Mouse (Mus musculus): ENCODE data around the gene Ube2g2. TPM values are rescaled to one million over a fixed set of nuclear protein-coding genes. Genes with fewer than 3 reads are reported as not detected.

The Ube2g2 gene
- polyA plus RNA-seq, 1 experiment: 28.4 TPM

DNA sequence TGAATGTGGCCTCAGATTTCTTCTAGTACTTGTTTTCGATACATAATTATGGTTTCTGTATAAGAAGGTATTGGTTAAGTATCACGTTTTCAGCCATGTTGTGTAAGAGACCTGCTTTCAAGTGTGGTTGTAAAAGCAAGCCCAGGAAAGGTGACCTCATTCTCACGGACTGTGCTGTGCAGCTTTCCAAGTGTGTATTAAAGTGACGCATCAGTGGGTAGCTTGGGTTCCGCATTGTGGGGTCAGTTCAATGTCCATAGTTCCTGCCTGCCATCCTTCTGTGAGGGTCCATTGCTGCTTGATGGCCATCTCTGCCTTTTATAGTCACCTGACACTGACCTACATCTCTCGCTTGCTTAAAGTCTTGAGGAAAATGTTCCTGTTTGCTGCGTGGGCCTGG, 5.1 kb upstream of the Ube2g2 start:
- H3K9me3 ChIP-seq: no peaks in the 10 kb centered on the region
- peaks cover 38% of the 10 kb centered on the region for H3K4me1 ChIP-seq
- H3K36me3 ChIP-seq (replicated peaks; ENCODE audit: low read length): peaks cover 75% of the 10 kb centered on the region
- no peak overlapping the region for H3K4me3 ChIP-seq (replicated peaks)
- no peaks in the 10 kb centered on the region for H3K27me3 ChIP-seq (replicated peaks)
- no peak for TF ChIP-seq FLI1 (IDR thresholded peaks at IDR 0.05; ENCODE audit: low read length)
- TF ChIP-seq GATA1 (IDR thresholded peaks at IDR 0.05; ENCODE audit: borderline replicate concordance, low read length): no peak

DNA sequence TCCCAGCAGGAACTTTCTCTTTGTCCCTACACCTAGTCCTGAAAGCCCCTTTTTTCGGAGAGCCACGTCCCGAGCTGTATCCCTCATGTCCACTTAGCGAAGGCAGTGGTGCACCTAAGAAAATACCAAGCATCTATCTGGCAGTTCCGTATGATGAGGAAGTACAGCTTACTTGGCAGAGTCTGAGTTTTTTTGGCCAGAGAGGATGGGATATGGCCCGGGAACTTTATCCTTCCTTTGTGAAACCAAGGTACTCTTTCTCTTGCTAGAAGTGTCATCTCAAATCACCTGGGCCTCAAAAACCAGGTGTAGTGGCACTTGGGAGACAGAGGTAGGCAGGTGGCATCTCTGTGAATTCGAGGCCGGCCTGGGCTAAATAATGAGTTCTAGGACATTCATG, 529 bp upstream of the Ube2g2 start:
- peaks cover 56% of the 10 kb centered on the region for H3K36me3 ChIP-seq (replicated peaks; ENCODE audit: low read length)
- H3K27me3 ChIP-seq (replicated peaks): no peaks in the 10 kb centered on the region
- H3K4me3 ChIP-seq (replicated peaks): peak overlapping the region; percentile 97
- H3K4me1 ChIP-seq: peaks cover 50% of the 10 kb centered on the region
- TF ChIP-seq FLI1 (IDR thresholded peaks at IDR 0.05; ENCODE audit: low read length) (no peak), GATA1 (IDR thresholded peaks at IDR 0.05; ENCODE audit: borderline replicate concordance, low read length) (no peak)
- no peaks in the 10 kb centered on the region for H3K9me3 ChIP-seq

DNA sequence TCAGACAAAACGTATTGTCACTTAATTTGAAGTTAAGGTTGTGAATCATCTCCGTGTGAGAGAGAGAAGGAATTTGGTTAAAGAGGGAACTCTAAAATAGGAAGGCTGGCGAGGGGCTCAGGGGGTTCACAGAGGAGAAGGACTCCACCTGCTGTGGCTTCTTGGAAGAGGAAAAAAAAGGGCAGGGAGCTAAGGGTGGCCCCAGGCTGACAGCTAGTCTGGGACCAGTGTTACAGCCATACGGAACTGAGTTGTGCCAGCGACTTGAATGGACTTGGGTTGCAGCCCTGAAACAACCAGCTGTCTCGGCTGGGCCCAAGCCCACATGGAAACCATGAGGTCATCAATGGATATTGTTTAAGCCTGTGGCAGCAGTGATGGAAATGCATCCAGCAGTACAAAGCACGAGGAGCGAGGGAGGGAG, 1.0 kb downstream of the Ube2g2 start:
- Histone ChIP-seq H3K4me3 (replicated peaks) (peak overlapping the region; percentile 97), H3K4me1 (peaks cover 63% of the 10 kb centered on the region), H3K36me3 (replicated peaks; ENCODE audit: low read length) (peaks cover 43% of the 10 kb centered on the region), H3K9me3 (no peaks in the 10 kb centered on the region), H3K27me3 (replicated peaks) (no peaks in the 10 kb centered on the region)
- TF ChIP-seq FLI1 (IDR thresholded peaks at IDR 0.05; ENCODE audit: low read length) (no peak), GATA1 (IDR thresholded peaks at IDR 0.05; ENCODE audit: borderline replicate concordance, low read length) (no peak)

DNA sequence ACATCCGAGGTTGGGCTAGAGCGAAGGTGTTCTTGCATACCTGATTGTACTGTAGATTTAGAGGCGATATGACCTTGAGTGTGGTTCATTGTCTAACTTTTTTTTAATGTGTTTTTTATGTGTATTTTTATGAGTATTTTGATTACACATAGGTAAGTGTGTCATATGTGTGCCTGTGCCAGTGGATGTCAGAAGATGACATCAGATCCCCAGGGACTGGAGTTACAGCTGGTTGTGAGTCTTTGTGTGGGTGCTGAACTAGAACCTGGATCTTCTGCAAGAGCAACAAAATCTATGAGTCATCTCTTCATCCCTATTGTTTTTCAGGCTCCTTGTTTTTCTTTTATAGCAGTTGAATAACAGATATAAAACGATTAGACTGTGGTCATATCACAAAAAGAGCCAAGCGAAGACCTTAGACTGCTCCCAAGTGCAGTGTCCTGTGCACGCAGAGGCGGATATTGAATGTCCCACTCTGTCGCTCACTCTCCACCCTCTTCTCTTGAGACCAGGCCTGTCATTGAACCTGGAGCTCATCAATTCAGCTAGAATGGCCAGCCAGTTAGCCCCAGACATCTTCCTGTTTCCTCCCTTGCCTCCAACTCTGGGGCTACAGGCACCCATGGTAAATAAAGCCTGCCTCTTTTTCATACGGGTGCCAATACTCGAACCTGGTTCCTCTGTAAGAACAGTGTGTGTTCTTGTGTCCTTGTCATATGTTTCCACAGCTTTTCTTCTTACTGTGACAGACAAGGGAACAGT, 1.7 kb downstream of the Ube2g2 start:
- peaks cover 69% of the 10 kb centered on the region for H3K4me1 ChIP-seq
- H3K36me3 ChIP-seq (replicated peaks; ENCODE audit: low read length): peaks cover 41% of the 10 kb centered on the region
- peak overlapping the region; percentile 97 for H3K4me3 ChIP-seq (replicated peaks)
- TF ChIP-seq FLI1 (IDR thresholded peaks at IDR 0.05; ENCODE audit: low read length) (no peak), GATA1 (IDR thresholded peaks at IDR 0.05; ENCODE audit: borderline replicate concordance, low read length) (no peak)
- no peaks in the 10 kb centered on the region for H3K27me3 ChIP-seq (replicated peaks)
- H3K9me3 ChIP-seq: no peaks in the 10 kb centered on the region

DNA sequence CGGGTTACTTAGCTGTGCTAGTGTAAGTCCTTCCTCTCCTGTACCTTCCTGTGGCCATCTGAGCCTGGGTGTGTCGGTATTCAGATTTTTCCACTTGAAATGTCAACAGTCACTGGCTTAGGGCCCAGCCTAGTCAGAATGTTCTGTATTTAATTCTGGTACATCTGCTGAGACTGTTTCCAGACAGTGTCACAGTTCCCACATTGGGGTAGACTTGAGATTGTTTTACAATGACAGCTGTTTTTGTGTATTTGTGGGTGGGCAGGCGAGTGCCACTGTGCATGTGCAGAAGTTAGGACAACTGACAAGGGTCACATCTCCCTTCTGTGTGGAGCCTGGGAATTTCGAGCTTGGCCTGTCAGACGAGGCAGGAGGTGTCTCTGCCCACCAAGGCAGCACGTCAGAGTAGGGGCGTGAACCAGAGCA, 2.5 kb downstream of the Ube2g2 start:
- Histone ChIP-seq H3K36me3 (replicated peaks; ENCODE audit: low read length) (peaks cover 42% of the 10 kb centered on the region), H3K4me1 (peaks cover 73% of the 10 kb centered on the region)
- no peak for TF ChIP-seq GATA1 (IDR thresholded peaks at IDR 0.05; ENCODE audit: borderline replicate concordance, low read length)
- no peak for TF ChIP-seq FLI1 (IDR thresholded peaks at IDR 0.05; ENCODE audit: low read length)

DNA sequence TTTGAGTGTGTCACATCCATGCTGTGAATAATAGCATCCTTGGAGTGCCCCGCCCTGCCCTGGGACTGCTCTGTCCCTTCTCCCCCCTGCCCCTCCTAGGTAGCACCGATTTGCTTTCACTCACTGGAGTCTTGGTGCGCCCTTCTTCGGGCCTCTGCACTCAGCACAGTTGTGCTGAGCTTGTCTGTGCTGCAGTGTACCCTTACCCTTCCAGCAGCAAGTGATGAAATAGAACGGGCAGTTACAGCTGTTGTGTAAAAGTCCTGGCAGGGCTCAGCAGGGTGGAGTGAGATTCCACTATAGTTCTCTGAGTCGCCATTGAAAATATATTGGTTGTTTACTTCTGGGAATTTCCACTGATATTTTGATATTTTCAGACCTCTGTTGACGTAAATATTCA, 4.0 kb downstream of the Ube2g2 start:
- Histone ChIP-seq H3K9me3 (no peaks in the 10 kb centered on the region), H3K36me3 (replicated peaks; ENCODE audit: low read length) (peaks cover 49% of the 10 kb centered on the region), H3K4me3 (replicated peaks) (no peak overlapping the region), H3K27me3 (replicated peaks) (no peaks in the 10 kb centered on the region), H3K4me1 (peaks cover 80% of the 10 kb centered on the region)
- TF ChIP-seq FLI1 (IDR thresholded peaks at IDR 0.05; ENCODE audit: low read length) (no peak), GATA1 (IDR thresholded peaks at IDR 0.05; ENCODE audit: borderline replicate concordance, low read length) (no peak)

More for the DNA sequence above, 2.5 kb downstream of the Ube2g2 start:
- no peaks in the 10 kb centered on the region for H3K27me3 ChIP-seq (replicated peaks)
- H3K4me3 ChIP-seq (replicated peaks): peak overlapping the region; percentile 59
- H3K9me3 ChIP-seq: no peaks in the 10 kb centered on the region

DNA sequence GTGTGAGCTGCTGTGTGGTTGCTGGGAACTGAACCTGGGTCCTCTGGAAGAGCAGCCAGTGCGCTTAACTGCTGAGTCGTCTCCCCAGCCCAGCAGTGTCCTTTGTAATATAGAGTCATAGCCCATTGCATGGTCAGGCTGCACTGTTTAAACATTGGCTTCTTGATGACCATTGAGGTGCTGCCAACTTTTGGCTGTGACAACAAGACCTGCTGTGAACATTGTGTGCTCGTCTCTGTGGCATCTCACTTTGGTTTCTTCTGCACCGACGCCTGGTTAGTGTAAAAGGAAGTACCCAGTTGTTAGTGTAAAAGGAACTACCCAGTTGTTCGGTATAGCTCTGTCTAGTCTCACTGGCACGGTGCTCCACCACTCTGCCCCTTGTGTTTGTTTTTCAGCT, 4.5 kb downstream of the Ube2g2 start:
- TF ChIP-seq GATA1 (IDR thresholded peaks at IDR 0.05; ENCODE audit: borderline replicate concordance, low read length) (no peak), FLI1 (IDR thresholded peaks at IDR 0.05; ENCODE audit: low read length) (no peak)
- H3K27me3 ChIP-seq (replicated peaks): no peaks in the 10 kb centered on the region
- peak overlapping the region; percentile 3 for H3K4me3 ChIP-seq (replicated peaks)
- H3K4me1 ChIP-seq: peaks cover 76% of the 10 kb centered on the region
- peaks cover 55% of the 10 kb centered on the region for H3K36me3 ChIP-seq (replicated peaks; ENCODE audit: low read length)
- H3K9me3 ChIP-seq: no peaks in the 10 kb centered on the region

DNA sequence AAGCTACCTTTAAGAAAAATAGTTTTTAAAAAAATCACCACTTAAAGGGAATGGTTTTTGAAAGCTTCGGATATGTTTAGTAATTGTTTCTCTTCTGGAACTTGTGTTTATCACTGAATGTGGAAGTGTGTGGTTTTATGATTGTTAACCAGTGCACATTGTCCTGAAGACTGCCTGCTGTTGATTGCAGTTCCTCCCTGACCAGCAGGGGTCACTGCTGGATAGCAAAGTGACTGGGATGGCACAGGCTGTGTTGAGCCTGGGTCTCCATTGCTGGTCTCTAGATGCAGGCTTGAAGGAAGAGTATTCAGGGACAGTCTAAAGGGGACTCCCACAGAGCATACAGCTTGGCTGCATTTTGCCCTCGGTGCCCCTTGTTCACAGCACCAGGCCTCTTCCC, 5.4 kb downstream of the Ube2g2 start:
- H3K4me1 ChIP-seq: peaks cover 74% of the 10 kb centered on the region
- H3K9me3 ChIP-seq: no peaks in the 10 kb centered on the region
- H3K4me3 ChIP-seq (replicated peaks): peak overlapping the region; percentile 46
- no peaks in the 10 kb centered on the region for H3K27me3 ChIP-seq (replicated peaks)
- H3K36me3 ChIP-seq (replicated peaks; ENCODE audit: low read length): peaks cover 62% of the 10 kb centered on the region
- TF ChIP-seq FLI1 (IDR thresholded peaks at IDR 0.05; ENCODE audit: low read length) (no peak), GATA1 (IDR thresholded peaks at IDR 0.05; ENCODE audit: borderline replicate concordance, low read length) (no peak)

DNA sequence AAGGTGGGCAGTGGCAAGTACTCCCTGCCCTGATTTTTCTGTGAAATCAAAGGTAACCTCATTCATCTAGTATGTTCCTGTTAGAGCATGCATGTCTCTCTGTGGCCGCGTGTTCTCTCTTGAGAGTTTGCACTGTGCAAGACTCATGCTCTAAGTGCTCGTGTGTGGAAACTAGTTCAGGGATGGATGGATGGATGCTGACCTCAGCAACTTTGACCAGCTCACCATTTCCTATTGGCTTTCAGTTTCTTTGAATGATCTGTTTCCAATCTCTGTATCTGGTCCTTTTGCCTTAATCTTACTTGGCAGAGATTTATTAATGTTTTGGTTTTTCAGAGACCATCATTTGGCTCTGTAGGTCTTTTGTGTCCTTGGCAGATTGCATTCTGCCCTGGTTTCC, 7.1 kb downstream of the Ube2g2 start:
- Histone ChIP-seq H3K36me3 (replicated peaks; ENCODE audit: low read length) (peaks cover 74% of the 10 kb centered on the region), H3K4me3 (replicated peaks) (no peak overlapping the region), H3K9me3 (no peaks in the 10 kb centered on the region), H3K27me3 (replicated peaks) (no peaks in the 10 kb centered on the region), H3K4me1 (peaks cover 69% of the 10 kb centered on the region)
- no peak for TF ChIP-seq GATA1 (IDR thresholded peaks at IDR 0.05; ENCODE audit: borderline replicate concordance, low read length)
- no peak for TF ChIP-seq FLI1 (IDR thresholded peaks at IDR 0.05; ENCODE audit: low read length)

DNA sequence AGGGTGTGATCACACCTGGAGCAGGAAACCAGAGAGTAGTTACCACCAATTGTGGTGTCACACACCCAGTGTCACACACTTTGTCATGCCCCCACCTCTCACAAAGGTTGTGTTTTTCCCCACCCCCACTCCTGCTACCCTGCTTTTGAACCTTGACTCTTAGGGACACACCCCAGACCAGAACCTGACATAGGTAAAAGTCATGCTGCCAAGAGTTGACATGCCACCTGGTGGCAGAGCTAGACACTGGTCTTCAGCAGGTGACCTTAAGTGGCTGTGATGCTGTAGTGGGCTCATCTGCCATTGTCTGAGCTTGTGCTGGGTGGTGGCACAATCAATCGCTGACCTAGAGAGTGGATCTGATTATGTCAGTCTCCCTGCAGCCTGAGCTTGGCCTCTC, 7.9 kb downstream of the Ube2g2 start:
- Histone ChIP-seq H3K4me1 (peaks cover 67% of the 10 kb centered on the region), H3K36me3 (replicated peaks; ENCODE audit: low read length) (peaks cover 74% of the 10 kb centered on the region), H3K9me3 (no peaks in the 10 kb centered on the region), H3K4me3 (replicated peaks) (peak overlapping the region; percentile 28), H3K27me3 (replicated peaks) (no peaks in the 10 kb centered on the region)
- TF ChIP-seq FLI1 (IDR thresholded peaks at IDR 0.05; ENCODE audit: low read length): no peak
- TF ChIP-seq GATA1 (IDR thresholded peaks at IDR 0.05; ENCODE audit: borderline replicate concordance, low read length): no peak

Measured in megakaryocyte, embryonic 14.5 days (primary cell).